Mouse (Mus musculus) mouse embryonic stem cell (cell line): ENCODE data around the gene Dennd2c.
"Not testable (repeated sequence)": the region's sequence is repeated elsewhere in the genome, so short reads cannot be mapped to it uniquely, and the experiment has no call there.

ENCODE experiments used
- in situ Hi-C, 2 experiments: fragments of 300-500 bp; cut with MboI; formaldehyde crosslinking; loops; 1 replicate in 1 of 2; 3 replicates in 1 of 2; pipeline ENCODE4 v1.14.3; 2019 to 2020; ENCODE audit warnings: low sequenced_read_pairs in 2 of 2, low pct_unique_long_range_greater_than_20kb in 1 of 2, mixed read lengths in 1 of 2; ENCODE audit not compliant: unreplicated experiment in 1 of 2

Gene Dennd2c

GRCm38 (mm10) chr3:103101194-103101593 lies 1.2 kb upstream of the Dennd2c start:
- in situ Hi-C loops = no loop called here

GRCm38 (mm10) chr3:103101909-103102308 lies 495 bp upstream of the Dennd2c start:
- in situ Hi-C loops = no loop called here

- in situ Hi-C loops = loop anchor here in 1 of 2 experiments (5.0 kb wide), 1 partner anchor 40 kb away; no protein-coding TSS in a partner anchor
Measured at GRCm38 (mm10) chr3:103107565-103108240, 5.3 kb downstream of the Dennd2c start.

- in situ Hi-C loops = no loop called here
Measured at GRCm38 (mm10) chr3:103112216-103112615, 9.8 kb downstream of the Dennd2c start.

GRCm38 (mm10) chr3:103123636-103124035 lies 21.2 kb downstream of the Dennd2c start:
- in situ Hi-C loops = no loop called here

GRCm38 (mm10) chr3:103126138-103126537 lies 23.7 kb downstream of the Dennd2c start:
- in situ Hi-C loops = no loop called here

GRCm38 (mm10) chr3:103127177-103127576 lies 24.8 kb downstream of the Dennd2c start:
- in situ Hi-C loops = no loop called here

- in situ Hi-C loops = no loop called here
Measured at GRCm38 (mm10) chr3:103127721-103128120, 25.3 kb downstream of the Dennd2c start.

GRCm38 (mm10) chr3:103128251-103128650 lies 25.8 kb downstream of the Dennd2c start:
- in situ Hi-C loops = no loop called here

GRCm38 (mm10) chr3:103129367-103130159 lies 27.2 kb downstream of the Dennd2c start:
- in situ Hi-C loops = no loop called here

GRCm38 (mm10) chr3:103130236-103130751 lies 27.9 kb downstream of the Dennd2c start:
- in situ Hi-C loops = no loop called here

GRCm38 (mm10) chr3:103133098-103133497 lies 30.7 kb downstream of the Dennd2c start:
- in situ Hi-C loops = no loop called here

- in situ Hi-C loops = no loop called here
Measured at GRCm38 (mm10) chr3:103136414-103137077, 34.1 kb downstream of the Dennd2c start.

GRCm38 (mm10) chr3:103139047-103139446 lies 36.6 kb downstream of the Dennd2c start:
- in situ Hi-C loops = no loop called here

GRCm38 (mm10) chr3:103140095-103140838 lies 37.9 kb downstream of the Dennd2c start:
- in situ Hi-C loops = not testable (repeated sequence)

GRCm38 (mm10) chr3:103141287-103141686 lies 38.9 kb downstream of the Dennd2c start:
- in situ Hi-C loops = no loop called here

- in situ Hi-C loops = no loop called here
Measured at GRCm38 (mm10) chr3:103142366-103142765, 40.0 kb downstream of the Dennd2c start.

- in situ Hi-C loops = loop anchor here in 1 of 2 experiments (5.0 kb wide), 1 partner anchor 38 kb away; no protein-coding TSS in a partner anchor
Measured at GRCm38 (mm10) chr3:103145336-103145735, 42.9 kb downstream of the Dennd2c start.
